Mouse (Mus musculus) ES-E14 (cell line): ENCODE measurements at regions not wholly inside any gene's neighbourhood (a gene's known extent, or its start where the extent isn't known, plus 50 kb on each side); places are given as distances from the start of the nearest gene placed in this dataset.

Experiments
- DNase-seq: peaks from one replicate; pipeline ENCODE4 v3.0.0-alpha.2; 2013; ENCODE audit warnings: low read depth, low spot score
- H3K27ac ChIP-seq: 2 replicates; pipeline ENCODE4 v1.5.1; 2012; ENCODE audit warnings: low read depth, mild to moderate bottlenecking, low read length, moderate library complexity, mixed read lengths; ENCODE audit not compliant: poor library complexity, insufficient read depth, severe bottlenecking
- H3K36me3 ChIP-seq: 2 replicates; pipeline ENCODE4 v1.6.1; 2012; ENCODE audit warnings: mild to moderate bottlenecking, low read length, moderate library complexity, mixed read lengths; ENCODE audit not compliant: control insufficient read depth, poor library complexity, insufficient read depth, severe bottlenecking
- H3K4me1 ChIP-seq, 2 experiments: fragments of 150-350 bp in 1 of 2; sonication (generic) in 1 of 2; 2 replicates each; pipeline ENCODE4 v1.6.1; 2012; ENCODE audit warnings: low read length in 2 of 2, mild to moderate bottlenecking in 1 of 2, mixed read lengths in 1 of 2; ENCODE audit not compliant: control insufficient read depth in 2 of 2, insufficient read depth in 2 of 2, poor library complexity in 1 of 2
- H3K4me3 ChIP-seq, 2 experiments: fragments of 150-350 bp in 1 of 2; sonication (generic) in 1 of 2; 2 replicates each; pipeline ENCODE4 v1.5.1; 2012; ENCODE audit warnings: low read length in 2 of 2, low read depth in 1 of 2, mild to moderate bottlenecking in 1 of 2, mixed read lengths in 1 of 2; ENCODE audit not compliant: insufficient read depth in 1 of 2, poor library complexity in 1 of 2, severe bottlenecking in 1 of 2
- H3K9ac ChIP-seq: 2 replicates; pipeline ENCODE4 v1.6.1; 2012; ENCODE audit warnings: low read depth, mild to moderate bottlenecking, low read length, mixed read lengths; ENCODE audit not compliant: poor library complexity, insufficient read depth, severe bottlenecking
- H3K9me3 ChIP-seq: fragments of 150-350 bp; sonication (generic); 2 replicates; pipeline ENCODE4 v1.6.1; 2012; ENCODE audit warnings: low read depth, mild to moderate bottlenecking, low read length; ENCODE audit not compliant: control insufficient read depth, insufficient read depth
- CHD2 ChIP-seq: IDR thresholded peaks from 2 replicates; pipeline ENCODE4 v1.6.1; 2014; ENCODE audit warnings: mild to moderate bottlenecking, low read depth, low read length, inconsistent platforms
- HCFC1 ChIP-seq: IDR thresholded peaks from 2 replicates; pipeline ENCODE4 v1.6.1; 2012; ENCODE audit warnings: low read length, inconsistent platforms, borderline replicate concordance; ENCODE audit not compliant: insufficient read depth
- MAFK ChIP-seq: IDR thresholded peaks from 2 replicates; pipeline ENCODE4 v1.6.1; 2014; ENCODE audit warnings: mild to moderate bottlenecking, low read depth, low read length, inconsistent platforms; ENCODE audit not compliant: insufficient read depth
- ZC3H11A ChIP-seq: IDR thresholded peaks from 2 replicates; pipeline ENCODE4 v1.6.1; 2012; ENCODE audit warnings: low read depth, mild to moderate bottlenecking, inconsistent platforms, low read length, borderline replicate concordance
- ZNF384 ChIP-seq: IDR thresholded peaks from 2 replicates; pipeline ENCODE4 v1.6.1; 2012; ENCODE audit warnings: low read depth, low read length, inconsistent platforms
- in situ Hi-C, 2 experiments: fragments of 600-800 bp; cut with MboI; formaldehyde crosslinking; loops; one replicate each; pipeline ENCODE4 v1.15.1; 2025; ENCODE audit warnings: low sequenced_read_pairs in 2 of 2, inconsistent platforms in 1 of 2; ENCODE audit not compliant: unreplicated experiment in 2 of 2

GRCm38 (mm10) chr13:70162115-70162514 lies 359.9 kb downstream of the Med10 start:
- H3K4me3 ChIP-seq = no peak overlapping the region
- DNase-seq = no peak
- no peak for TF ChIP-seq CHD2
- no peak for TF ChIP-seq HCFC1
- no peak for TF ChIP-seq ZNF384
- TF ChIP-seq ZC3H11A = no peak

DNA sequence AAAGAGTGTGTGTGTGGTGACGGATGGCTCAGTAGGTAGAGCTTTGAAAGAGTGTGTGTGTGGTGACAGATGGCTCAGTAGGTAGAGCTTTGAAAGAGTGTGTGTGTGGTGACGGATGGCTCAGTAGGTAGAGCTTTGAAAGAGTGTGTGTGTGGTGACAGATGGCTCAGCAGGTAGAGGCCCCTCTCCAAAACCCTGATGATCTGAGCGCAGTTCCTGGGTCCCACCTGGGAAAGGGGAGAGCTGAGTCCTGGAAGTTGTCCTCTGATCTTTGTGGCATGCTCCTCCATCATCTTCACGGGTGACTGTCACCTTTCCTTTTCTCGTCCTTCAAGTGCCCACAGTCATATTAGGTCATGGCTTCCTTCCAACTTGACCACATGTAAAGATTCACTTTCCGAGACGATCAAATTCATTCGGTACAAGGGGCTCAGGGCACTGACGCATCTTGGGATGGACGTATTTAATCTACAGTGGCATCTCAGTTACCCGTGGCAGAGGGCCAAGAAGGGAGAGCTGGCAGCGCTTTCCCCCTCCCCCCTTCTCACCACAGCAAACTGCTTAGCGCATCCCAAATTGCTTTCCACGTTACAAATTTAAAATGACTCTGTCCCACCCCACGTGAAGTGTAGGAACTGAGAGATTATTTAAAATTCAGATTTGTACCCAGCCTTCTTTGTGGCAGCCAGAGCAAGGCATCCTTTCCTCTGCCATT lies 363.5 kb downstream of the Med10 start:
- no peak overlapping the region for H3K27ac ChIP-seq
- no peak overlapping the region for H3K9ac ChIP-seq
- no peaks in the 10 kb centered on the region for H3K36me3 ChIP-seq
- H3K9me3 ChIP-seq = no peaks in the 10 kb centered on the region
- no peak for TF ChIP-seq ZC3H11A
- no peak for TF ChIP-seq HCFC1
- TF ChIP-seq MAFK = no peak
- no peak for TF ChIP-seq ZNF384
- TF ChIP-seq CHD2 = no peak
- no peak overlapping the region for H3K4me3 ChIP-seq
- H3K4me1 ChIP-seq = no peaks in the 10 kb centered on the region
- in situ Hi-C loops = loop anchor here in 1 of 2 experiments (5.0 kb wide), 1 partner anchor 413 kb away; no protein-coding TSS in a partner anchor
- no peak for DNase-seq

More at GRCm38 (mm10) chr13:70162115-70162514, 359.9 kb downstream of the Med10 start:
- in situ Hi-C loops = no loop called here
- no peak overlapping the region for H3K27ac ChIP-seq
- no peaks in the 10 kb centered on the region for H3K9me3 ChIP-seq
- no peak overlapping the region for H3K9ac ChIP-seq
- no peaks in the 10 kb centered on the region for H3K4me1 ChIP-seq
- no peaks in the 10 kb centered on the region for H3K36me3 ChIP-seq

GRCm38 (mm10) chr13:70167747-70168146 lies 365.6 kb downstream of the Med10 start:
- H3K36me3 ChIP-seq = no peaks in the 10 kb centered on the region
- DNase-seq = no peak
- H3K9ac ChIP-seq = no peak overlapping the region
- in situ Hi-C loops = loop anchor here in 1 of 2 experiments (5.0 kb wide), 1 partner anchor 415 kb away; no protein-coding TSS in a partner anchor
- no peaks in the 10 kb centered on the region for H3K9me3 ChIP-seq
- H3K4me1 ChIP-seq = no peaks in the 10 kb centered on the region
- TF ChIP-seq ZC3H11A (no peak), HCFC1 (no peak), ZNF384 (no peak), CHD2 (no peak), MAFK (no peak)
- H3K27ac ChIP-seq = no peak overlapping the region
- no peak overlapping the region for H3K4me3 ChIP-seq

DNA sequence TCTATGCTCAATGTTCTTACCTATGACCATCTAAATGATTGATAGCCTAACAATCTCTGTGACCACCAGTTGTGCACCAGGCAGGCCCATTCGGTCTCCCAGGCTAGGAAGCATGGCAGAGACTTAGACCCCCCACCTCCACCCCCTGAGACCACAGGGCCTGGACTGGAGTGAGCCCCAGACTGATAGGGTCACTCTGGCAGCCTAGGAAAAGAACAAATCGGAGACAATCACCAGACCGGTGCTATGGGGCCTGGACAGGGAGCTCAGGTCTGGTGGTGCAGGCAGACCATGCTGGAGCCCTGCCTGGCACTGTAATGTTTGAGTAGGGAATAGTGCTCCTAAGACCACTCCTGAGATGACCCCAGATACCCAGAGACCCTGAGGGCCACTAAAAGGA lies 366.7 kb downstream of the Med10 start:
- TF ChIP-seq HCFC1 (no peak), CHD2 (no peak), ZC3H11A (no peak), MAFK (no peak), ZNF384 (no peak)
- in situ Hi-C loops = loop anchor here in 1 of 2 experiments (5.0 kb wide), 1 partner anchor 417 kb away; no protein-coding TSS in a partner anchor
- DNase-seq = no peak
- Histone ChIP-seq H3K4me3 (no peak overlapping the region), H3K9ac (no peak overlapping the region), H3K27ac (no peak overlapping the region), H3K36me3 (no peaks in the 10 kb centered on the region), H3K4me1 (no peaks in the 10 kb centered on the region), H3K9me3 (no peaks in the 10 kb centered on the region)

DNA sequence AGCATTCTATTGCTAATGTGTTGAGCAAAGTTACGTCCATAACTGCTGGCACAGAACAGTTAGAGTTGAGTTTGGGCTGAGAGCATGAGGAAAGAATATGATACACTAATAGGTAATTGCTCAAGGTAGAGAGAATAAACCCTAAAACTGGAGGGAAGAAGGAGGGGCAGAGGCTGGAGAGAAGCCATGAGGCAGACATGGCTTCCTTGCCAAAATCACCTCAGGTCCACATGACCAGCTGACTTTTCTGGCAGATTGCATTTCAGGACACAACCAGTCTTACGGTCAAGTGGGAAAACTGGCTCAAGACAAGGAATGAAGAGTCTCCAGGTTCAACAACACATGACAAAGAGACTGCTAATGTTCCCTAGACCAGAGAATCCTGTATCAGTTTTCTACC lies 374.9 kb downstream of the Med10 start:
- no peak overlapping the region for H3K4me3 ChIP-seq
- no peaks in the 10 kb centered on the region for H3K4me1 ChIP-seq
- TF ChIP-seq MAFK (no peak), CHD2 (no peak), ZC3H11A (no peak), HCFC1 (no peak), ZNF384 (no peak)
- no peak overlapping the region for H3K9ac ChIP-seq
- in situ Hi-C loops = no loop called here
- H3K27ac ChIP-seq = no peak overlapping the region
- no peaks in the 10 kb centered on the region for H3K36me3 ChIP-seq
- DNase-seq = no peak
- H3K9me3 ChIP-seq = no peaks in the 10 kb centered on the region
